Mouse (Mus musculus): Measurements from ENCODE around the gene Asap3. TPM values are rescaled to one million over a fixed set of nuclear protein-coding genes. Genes with fewer than 3 reads are reported as not detected.
A peak's percentile ranks its signal among the peaks of the same experiment; 100 is the strongest.

Gene Asap3
- total RNA-seq, 2 experiments from 2014 or later = 7.6 to 9.1 TPM

GRCm38 (mm10) chr4:136180408-136181330 is 25.5 kb upstream of the Asap3 start:
- peak; percentile 81 to 86 for DNase-seq

DNA sequence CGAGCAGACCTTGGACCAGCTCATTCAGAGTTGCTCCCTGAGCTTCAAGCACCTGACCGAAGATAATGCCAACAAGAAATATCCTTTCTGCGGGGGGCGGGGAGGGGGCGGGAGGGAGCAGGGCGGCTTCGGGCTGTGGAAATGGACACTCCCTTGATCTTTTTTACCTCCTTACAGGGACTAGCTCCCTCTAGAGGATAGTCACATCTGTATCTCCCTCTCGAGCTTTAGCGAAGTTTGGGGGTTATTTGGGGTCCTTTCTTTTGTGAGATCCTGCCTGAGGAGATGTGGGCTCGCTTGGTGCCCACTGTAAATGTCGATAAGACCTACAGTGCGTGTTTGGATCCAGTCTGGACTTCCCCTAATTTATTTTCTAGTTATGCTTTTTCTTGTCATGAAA is 24.8 kb upstream of the Asap3 start:
- DNase-seq = no peak

GRCm38 (mm10) chr4:136185375-136185774 is 20.8 kb upstream of the Asap3 start:
- peak; percentile 76 to 87 for DNase-seq

GRCm38 (mm10) chr4:136186315-136186714 is 19.9 kb upstream of the Asap3 start:
- DNase-seq = no peak

DNA sequence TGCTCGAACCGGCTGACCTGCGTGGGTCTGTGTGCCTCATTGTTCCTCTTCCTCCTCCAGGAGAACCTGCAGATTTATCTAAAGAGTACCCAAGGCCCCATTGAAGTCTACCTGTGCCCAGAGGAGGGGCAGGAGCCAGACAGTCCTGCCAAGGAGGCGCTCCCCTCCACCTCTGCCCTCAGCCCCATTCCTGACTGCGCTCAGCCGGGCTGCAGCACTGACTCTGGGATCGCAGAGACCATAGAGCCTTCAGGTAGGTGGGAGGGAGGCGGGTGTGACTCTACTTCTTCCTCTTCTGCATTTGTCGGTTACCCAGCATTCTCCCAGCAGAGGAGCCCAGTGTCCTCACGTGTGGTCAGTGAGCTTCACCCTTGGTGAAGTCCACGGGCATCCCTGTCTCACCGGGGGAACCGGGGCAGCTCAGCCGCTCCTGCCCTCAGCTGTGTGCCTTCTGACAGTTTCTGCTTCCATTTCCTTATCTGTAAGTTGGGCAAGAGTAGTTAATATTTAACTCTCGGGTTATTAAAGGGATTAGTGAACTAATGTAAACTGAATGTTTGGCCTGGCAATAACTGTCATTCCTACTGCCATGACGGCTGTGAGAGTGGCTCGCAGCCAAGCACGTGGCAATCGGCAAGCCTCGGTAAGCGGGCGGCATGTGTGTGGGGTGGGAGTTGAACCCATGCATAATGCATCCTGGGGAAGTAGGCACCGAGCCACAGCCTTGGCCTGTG is 19.3 kb upstream of the Asap3 start:
- DNase-seq = no peak

DNA sequence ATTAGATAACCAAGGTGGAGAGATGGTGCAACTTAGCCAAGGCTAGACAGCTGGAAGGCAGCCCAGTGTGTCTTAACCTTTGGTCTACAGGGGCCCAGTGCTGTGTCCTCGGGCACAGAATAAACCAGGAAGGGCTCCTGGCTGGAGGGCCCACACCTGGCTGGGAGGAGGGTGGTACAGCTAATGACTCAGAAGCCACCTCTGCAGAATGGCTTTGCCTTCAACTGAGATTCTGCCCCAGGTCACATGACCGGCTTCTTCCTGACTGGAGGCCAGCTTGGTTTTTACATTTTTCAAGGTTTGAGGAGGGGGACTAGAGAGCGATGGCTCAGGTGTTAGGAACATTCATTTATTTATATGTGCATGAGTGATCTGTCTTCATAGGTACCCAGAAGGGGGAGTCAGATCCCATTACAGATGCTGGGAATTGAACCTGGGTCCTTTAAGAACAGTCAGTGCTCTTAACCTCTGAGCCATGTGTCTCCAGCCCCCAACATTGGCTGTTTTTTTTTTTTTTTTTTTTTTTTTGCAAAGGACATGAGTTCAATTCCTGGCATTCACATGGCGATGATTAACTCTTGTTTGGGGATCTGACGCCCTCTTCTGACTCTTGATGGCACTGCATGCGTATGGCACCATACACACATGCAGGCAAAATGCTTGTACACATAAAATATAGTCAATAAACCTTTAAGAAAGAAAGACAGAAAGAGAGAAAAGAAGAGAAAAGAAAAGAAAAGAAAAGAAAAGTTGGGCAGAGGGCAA is 17.0 kb upstream of the Asap3 start:
- no peak for DNase-seq

DNA sequence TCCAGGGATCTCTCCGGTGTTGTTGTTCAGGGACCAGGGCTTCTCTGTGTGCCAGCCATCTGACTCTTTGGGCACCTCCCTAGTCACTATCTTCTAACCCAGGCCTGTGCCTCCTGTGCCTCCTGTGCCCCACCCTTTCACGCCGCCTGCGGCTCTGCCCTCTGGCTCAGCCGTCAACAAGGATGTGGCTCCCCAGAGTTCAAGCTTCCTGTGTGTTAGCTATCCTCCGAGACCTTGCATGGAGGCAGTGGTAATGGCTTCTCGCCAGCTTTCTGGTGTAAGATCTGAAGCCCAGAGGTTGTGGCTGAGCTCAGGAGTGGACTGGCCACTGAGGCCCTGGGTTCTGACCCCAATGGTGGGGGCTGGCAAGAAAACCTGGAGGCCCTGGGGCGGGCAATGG is 16.3 kb upstream of the Asap3 start:
- no peak for DNase-seq

DNA sequence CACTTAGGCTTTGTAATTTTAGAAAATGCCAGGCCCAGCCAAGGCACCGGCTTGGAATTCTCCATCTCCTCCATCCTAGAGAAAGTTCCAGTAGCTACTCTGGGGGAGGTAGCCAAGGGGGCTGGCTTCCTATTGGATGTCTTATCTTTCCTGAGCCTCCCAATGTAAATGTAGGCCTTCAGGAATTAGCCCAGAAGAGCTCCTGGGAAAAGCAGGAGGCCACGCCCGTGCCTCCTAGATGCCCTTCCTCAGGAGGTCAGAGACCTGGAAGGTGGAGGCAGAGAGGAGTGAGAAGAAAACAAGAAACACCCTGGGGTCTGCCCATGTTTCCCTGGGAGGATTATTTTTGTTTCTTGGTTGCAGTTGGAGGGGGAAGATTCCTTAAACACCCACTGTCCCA is 12.6 kb upstream of the Asap3 start:
- DNase-seq = no peak

DNA sequence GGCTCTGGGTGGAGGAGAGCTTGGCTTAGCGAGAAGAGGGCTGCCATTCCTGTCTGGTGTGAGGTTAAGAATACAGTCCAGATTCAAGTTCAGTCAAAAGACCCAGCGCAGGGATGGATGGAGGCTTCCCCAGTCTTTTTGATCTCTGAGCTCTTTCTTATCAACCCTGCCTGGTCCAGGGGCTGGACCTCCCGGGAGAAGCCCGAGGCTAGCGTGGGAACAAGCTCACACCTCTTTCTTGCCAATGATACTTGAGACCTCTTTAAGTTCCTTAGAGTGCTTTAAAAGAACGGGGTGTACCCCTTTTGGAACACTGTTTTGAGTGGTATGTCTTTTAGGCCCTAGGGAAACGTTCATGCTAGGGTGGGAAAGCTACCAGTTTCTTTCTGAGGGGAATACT is 11.1 kb upstream of the Asap3 start:
- DNase-seq = no peak

DNA sequence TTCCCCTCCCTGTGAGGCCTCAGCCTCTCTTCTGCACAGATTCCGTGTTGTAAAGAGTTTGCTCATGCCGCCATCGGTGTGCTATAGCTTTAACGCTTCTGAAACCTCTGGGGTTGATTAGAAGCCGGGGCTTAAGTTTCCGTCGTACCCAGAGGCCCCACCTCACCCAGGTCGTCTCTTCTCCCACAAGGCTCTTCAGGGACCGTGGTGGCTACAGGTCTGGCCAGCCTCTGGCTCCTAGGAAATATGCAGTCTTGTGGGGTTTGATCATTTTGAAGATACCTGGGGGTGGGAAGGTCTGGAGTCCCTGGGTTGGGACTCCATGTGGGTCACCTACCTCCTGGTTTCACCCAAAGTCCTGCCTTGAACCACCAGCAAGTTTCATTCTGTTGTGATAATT is 10.5 kb upstream of the Asap3 start:
- no peak for DNase-seq

DNA sequence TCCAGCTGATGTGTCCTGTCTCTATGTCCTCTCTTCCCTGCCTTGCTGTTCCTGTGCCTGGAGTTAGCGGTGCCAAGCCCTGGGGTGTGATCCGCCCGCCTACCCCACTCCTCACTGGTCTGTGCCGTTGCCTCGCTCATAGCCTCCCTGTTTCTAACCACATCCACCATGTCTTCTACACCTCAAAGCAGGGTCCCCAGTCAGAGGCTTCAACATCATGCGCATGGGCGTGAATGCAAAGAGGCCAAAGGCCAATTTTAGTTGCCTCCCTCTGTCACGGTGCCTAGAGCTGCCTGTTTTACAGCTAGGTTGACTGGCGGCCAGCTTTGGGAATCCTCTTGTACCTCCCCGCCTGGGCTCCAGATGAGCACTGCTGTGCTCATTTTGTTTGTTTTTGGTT is 10.0 kb upstream of the Asap3 start:
- DNase-seq = no peak

DNA sequence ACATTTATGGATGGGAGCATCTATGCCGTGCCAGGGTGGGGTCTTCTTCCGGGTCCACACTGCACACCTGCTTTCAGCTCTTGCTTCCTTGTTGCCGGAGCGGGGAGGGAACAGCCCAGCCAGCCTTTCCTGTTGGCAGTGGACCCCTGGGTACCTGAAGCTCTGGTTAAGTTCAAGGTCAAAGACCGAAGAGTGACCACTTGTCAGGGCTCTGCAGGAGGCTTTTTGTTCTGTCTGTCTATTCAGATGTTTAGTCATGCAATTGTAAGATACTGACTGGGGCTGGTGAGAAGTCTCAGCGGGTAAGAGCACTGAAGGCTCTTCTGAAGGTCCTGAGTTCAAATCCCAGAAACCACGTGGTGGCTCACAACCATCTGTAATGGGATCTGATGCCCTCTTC is 7.3 kb upstream of the Asap3 start:
- no peak for DNase-seq

- DNase-seq = peak; percentile 53 to 61
These were observed 6.4 kb upstream of the Asap3 start for GRCm38 (mm10) chr4:136199562-136200292.

DNA sequence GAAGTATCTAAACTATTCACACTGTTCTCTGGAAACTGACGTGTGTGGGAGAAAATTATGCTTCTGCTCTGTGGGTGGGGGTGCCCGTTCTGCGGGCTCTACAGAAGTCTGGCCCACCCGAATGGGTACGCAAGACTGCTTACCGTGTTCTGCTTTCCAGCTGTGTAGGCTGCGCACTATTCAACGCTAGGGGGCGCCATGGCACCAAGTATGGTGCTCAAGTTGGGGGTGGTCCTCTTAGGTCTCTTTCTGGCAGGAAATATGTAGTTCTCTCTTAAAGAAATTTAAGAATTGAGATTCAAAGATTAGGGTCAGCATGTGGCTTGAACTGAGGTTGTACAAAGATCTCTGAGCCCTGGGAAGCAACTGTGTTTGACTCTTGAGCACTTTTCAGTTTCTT is 3.7 kb upstream of the Asap3 start:
- DNase-seq = peak; percentile 58 to 89

DNA sequence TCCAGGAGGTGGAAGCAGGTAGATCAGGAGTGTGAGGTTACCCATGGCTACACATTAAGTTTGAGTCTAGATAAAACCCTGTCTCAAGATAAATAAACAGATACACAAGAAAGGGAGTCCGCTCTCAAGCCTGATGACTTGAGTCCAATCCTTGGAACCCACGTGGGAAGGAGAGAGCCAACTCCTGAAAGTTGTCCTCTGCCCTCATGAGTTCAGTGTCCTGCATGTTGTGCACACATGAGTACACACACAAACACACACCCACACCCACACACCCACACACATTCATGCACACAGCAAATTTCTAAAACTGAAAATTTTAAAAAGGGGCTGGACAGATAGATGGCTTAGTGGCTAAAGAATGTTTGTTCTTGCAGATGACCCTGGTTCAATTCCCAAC is 1.4 kb upstream of the Asap3 start:
- no peak for DNase-seq

DNA sequence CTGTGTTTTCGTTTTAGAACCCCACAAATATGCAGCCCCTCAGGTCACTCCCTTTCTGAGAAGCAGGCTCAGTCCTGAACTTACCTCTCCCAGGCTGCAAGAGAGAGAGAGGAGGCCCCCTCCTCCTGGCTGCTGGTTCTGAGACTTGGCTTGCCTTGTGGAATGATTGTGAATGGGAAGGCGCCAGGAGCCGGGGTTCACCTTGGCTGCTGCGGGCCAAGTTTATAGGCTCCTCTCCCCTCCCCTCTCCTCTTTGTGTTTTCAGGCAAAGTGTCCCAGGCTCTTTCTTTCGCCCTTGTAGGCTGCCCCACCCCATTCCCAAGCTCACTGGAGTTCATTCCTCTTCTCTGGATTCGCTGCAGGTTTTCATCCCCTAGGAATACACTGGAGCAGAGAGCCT is 778 bp downstream of the Asap3 start:
- DNase-seq = peak; percentile 55 to 63

DNA sequence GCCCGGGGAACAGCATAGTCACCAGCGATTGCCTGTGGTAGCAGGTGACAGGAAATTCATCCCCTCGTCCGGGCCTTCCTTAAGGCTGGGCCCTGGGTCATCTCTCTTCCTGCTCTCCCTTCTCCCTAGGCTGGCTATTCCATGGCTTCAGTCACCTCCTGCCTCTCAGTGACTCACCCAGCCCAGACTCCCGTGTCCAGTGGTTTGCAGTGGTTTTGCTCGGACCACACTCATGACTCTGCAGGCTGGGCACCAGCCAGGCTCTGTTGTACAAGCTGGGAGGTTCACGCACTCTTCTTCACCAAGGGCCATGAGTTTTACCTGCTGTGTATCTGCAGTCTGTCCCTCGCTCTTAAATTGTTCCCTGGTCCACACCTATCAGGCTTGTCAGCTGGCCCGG is 4.8 kb downstream of the Asap3 start:
- DNase-seq = no peak

GRCm38 (mm10) chr4:136213629-136214028 is 7.5 kb downstream of the Asap3 start:
- DNase-seq = peak in 1 of 2 experiments; percentile 37

DNA sequence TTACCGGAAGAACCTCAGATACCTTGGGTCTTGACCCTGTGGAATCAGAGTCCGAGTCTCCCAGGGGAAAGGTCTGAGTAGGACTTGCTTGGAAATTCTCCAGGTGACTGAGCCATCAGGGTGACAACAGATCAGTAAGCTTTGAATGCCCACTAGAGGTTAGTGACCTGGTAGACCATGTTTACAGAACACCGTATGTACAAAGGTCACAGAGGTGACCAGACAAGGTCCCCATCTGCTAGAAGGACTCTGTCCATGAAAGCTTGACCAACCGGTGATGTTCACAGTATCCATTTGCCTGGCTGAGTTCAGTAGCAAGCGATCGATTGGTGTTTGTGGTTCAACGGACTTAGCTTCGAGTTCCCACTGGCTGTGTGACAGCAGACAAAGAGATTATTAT is 8.7 kb downstream of the Asap3 start:
- no peak for DNase-seq

DNA sequence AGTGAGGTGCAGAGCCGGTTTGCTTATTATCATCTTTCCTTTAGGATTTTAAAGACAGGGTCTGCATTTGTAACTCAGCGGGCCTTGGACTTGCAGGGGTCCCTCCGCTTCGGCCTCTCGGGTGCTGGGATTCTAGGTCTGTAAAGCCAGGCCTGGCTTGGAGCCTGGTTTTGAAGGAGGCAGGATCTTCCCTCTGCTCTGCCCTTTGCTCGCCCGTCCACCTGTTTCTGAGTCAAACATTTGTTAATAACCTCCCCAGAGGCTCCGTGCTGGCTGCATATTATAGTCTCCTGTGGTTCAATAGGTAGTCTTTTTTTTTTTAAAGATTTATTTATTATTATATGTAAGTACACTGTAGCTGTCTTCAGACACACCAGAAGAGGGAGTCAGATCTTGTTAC is 9.4 kb downstream of the Asap3 start:
- no peak for DNase-seq

DNA sequence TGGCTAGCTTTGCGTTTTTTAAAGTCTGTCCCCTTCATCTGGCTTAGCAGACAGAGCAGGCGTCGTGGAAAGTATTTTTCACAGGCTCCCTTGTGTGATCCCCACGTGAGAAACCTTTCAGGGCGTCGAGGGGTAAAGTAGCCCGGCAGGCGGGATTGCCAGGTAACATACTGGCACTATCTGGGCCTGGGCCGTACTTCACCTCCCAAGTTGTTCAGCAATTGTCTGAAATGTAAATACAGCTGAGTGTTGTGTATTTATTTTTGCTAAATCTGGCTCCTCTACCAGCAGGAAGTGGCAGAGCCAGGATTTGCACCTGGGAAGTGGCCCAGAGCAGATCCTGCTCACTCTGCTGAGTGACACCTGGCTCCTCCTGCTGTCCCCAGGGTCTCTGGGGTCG is 10.9 kb downstream of the Asap3 start:
- DNase-seq = no peak

GRCm38 (mm10) chr4:136218595-136219214 is 12.5 kb downstream of the Asap3 start:
- DNase-seq = peak; percentile 89 to 92

All from heart, adult 18-20 months (tissue).